Mouse (Mus musculus): ENCODE results near the gene 4930544G11Rik. TPM values are rescaled to one million over a fixed set of nuclear protein-coding genes. Genes with fewer than 3 reads are reported as not detected.

The 4930544G11Rik gene
- total RNA-seq (2015): not detected in 2 replicates
- total RNA-seq (2017): not detected in 2 replicates

DNA sequence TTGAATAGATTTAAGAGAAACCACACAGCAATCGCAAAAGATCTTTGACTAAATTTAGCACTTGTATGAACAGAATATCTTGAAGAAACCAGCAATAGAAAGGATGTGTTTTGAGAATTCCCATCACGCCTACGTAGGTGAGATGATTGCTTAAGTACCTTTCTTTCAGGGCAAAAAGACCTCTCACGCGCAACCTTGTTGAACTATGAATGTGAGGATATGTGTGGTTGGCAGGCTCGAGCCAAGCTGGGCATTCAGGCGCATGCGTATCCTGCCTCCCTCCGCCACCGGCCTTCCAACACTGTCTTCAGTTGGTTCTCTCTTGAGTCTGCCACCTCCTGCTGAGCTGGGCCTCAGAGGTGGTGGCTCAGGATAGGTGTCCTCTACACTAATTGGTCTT lies at the start of gene 4930544G11Rik:
Gene 4930544G11Rik (plus strand): TSS at position 301 of the 400 bp plus-strand sequence.
- ATAC-seq (replicated peaks; ENCODE audit: poor library complexity): no peak

GRCm38 (mm10) chr6:65906657-65907182 lies 45.7 kb upstream of the 4930544G11Rik start:
- no peak for ATAC-seq (replicated peaks; ENCODE audit: poor library complexity)

GRCm38 (mm10) chr6:65915421-65915820 lies 37.0 kb upstream of the 4930544G11Rik start:
- ATAC-seq (replicated peaks; ENCODE audit: poor library complexity): no peak

- ATAC-seq (replicated peaks; ENCODE audit: poor library complexity): no peak
Measured at GRCm38 (mm10) chr6:65921703-65922102, 30.7 kb upstream of the 4930544G11Rik start.

DNA sequence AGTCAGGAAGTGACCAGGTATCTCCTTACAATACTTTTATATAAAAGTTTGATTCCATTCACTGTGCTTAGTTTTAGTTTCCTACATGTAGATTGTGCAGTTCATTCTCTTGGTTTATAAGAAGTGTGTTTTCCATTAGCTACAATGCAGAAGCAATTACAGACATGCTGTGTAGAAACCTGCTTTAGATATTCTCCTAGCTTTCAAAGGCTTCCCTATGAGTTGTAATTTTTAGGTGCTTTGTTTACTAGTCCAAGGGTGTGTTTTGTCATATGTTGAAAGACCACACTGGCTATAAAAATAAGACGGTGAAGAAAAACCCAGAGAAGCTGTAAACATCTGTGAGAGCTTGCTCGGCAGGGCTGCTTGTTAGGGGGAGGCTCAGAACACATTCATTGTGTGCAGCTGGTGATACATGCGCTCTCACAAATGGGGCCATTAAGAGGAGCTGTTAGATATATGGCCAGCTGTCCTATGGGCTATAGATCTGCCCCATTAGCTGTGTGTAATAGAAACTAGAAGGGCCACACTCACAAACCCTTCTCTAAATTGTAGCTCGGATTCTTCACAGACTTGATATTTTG lies 28.8 kb upstream of the 4930544G11Rik start:
- ATAC-seq (replicated peaks; ENCODE audit: poor library complexity): no peak

DNA sequence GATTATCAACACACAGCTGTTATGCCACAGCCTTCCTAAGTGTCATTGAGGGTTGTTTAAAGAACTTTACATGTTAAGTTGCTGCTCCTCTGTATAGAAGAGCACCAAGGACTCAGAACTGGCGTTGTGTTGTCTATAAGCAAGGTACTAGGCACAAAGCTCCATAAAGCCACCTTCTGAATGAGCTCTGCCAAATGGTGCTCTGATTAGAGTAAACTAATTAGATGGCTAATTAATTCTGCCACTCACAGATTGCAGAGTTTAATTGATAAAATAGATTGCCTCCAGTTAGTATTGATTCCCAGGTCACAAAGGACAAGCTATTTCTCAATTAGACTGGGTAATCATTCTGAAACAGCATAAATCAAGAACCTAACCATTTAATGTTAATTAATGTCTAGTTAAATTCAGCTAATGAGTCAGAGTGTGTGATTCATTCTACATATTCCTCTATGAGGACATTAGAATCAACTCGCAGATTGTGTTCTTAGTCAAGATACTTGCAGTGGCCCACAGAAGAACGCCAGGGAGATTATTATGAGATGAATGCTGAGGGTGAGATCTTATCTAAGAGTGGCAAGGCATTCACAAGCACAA lies 26.6 kb upstream of the 4930544G11Rik start:
- no peak for ATAC-seq (replicated peaks; ENCODE audit: poor library complexity)

GRCm38 (mm10) chr6:65930523-65930922 lies 21.9 kb upstream of the 4930544G11Rik start:
- no peak for ATAC-seq (replicated peaks; ENCODE audit: poor library complexity)

- no peak for ATAC-seq (replicated peaks; ENCODE audit: poor library complexity)
Measured at GRCm38 (mm10) chr6:65932776-65933175, 19.6 kb upstream of the 4930544G11Rik start.

DNA sequence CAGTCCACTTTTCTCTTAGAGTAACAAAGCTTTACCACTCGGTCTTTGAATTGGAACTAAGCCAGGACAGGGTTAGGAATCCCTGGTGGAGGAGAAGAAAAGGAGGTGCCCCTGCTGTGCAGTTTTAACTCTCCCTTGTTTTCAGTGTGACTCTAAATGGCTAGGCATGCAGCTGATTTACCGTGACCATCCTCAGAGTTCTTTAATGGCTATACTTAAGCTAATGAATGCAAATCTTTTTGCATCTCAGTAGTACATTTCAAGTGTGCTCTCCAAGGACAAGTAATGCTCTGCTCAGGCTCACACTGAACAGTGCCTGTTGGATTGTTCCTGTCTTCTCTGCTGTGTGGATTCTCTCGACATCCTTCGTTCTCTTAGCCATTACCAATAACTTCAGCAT lies 19.2 kb upstream of the 4930544G11Rik start:
- no peak for ATAC-seq (replicated peaks; ENCODE audit: poor library complexity)

DNA sequence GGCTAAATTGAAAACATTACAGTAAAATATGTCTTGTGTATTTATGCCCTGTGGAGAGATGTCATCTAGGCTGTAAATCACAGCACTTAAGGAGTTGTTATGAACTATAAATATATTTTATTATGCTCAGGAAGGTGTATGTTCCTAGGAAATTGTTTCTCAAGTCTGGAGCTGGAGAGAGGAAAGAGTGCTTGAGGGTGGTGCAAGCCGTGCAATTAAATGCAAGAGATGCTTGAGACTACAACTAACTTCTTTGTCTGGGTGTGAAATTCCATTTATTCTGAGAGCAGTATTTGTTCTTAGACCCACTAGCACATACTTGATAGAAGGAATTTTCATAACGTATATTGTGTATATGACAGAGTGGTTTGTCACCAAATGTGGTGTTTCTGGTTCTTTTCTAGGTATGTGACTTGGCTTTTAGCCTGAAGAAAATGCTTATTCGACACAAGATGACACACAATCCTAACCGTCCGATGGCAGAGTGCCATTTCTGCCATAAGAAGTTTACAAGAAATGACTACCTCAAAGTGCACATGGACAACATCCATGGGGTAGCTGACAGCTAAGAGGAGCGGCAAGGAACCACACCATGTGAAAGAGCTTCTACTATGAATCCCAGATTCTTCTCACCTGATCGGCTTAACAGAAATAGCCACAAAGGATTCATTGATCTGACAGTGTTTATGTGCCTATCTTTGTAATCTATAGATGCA lies 16.7 kb upstream of the 4930544G11Rik start:
- ATAC-seq (replicated peaks; ENCODE audit: poor library complexity): no peak

DNA sequence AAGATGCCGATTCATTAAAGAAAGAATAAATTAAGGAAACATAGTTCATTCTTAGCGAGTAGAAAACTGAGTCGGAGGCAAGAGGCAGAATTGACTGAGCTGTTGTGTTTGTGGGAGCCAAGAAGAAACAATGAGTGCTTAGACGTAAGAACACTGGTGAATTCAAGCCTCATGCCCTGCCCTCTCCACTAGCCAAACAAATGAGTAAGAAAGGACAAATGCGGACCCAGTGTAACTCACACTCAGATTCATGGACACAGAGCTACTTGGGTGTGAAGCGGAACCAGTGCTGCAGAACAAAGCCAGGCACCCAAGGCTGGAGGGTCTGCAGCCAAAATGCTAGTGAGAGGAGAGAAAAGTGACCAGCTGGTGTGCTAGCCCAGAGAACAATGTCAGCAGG lies 1.9 kb upstream of the 4930544G11Rik start:
- no peak for ATAC-seq (replicated peaks; ENCODE audit: poor library complexity)

GRCm38 (mm10) chr6:65969386-65970111 lies 17.1 kb downstream of the 4930544G11Rik start:
- ATAC-seq (replicated peaks; ENCODE audit: poor library complexity): no peak

DNA sequence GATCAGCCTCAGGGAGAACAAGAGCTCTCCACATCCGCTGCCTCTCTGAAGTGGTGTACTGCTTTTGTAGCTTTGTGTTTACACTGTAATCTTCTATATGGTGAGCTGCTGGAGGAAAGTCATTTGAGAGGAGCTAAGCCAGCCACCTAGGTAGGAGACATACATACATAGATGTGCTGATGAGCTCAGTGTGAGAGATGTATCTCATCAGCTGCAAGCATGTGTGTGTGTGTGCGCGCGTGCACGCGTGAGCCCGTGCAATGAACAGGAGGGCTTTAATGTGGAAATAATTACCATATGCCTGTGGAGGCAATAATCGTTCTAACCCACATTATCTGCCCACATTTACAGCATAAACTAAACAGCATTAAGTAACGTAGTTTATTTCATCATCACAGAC lies 18.0 kb downstream of the 4930544G11Rik start:
- no peak for ATAC-seq (replicated peaks; ENCODE audit: poor library complexity)

- no peak for ATAC-seq (replicated peaks; ENCODE audit: poor library complexity)
Measured at GRCm38 (mm10) chr6:65992081-65992480, 39.7 kb downstream of the 4930544G11Rik start.

GRCm38 (mm10) chr6:65998343-65998742 lies 45.9 kb downstream of the 4930544G11Rik start:
- no peak for ATAC-seq (replicated peaks; ENCODE audit: poor library complexity)

Other genes starting within 250 kb of the 4930544G11Rik start
- 11.0 and 15.6 TPM in 2 replicates for gene Prdm5, start 173.6 kb upstream of the 4930544G11Rik start, total RNA-seq (2015)
- gene Prdm5, start 173.6 kb upstream of the 4930544G11Rik start, total RNA-seq (2017): 13.0 and 13.9 TPM in 2 replicates